Mouse (Mus musculus) hindbrain, embryonic 15.5 days (tissue): ENCODE measurements around the gene Rhbg. TPM values are rescaled to one million over a fixed set of nuclear protein-coding genes. Genes with fewer than 3 reads are reported as not detected.
"Not testable (repeated sequence)": the region's sequence is repeated elsewhere in the genome, so short reads cannot be mapped to it uniquely, and the experiment has no call there.

Experiments used
- ATAC-seq: fragments of 200-750 bp; cut with Nextera tagmentation; 2 replicates; pipeline ENCODE4 v1.8.0; 2017; ENCODE audit warnings: low read depth, moderate number of reproducible peaks, moderate TSS enrichment; ENCODE audit not compliant: low FRiP score
- H3K27ac ChIP-seq: fragments of 300-500 bp; sonication (generic); replicated peaks from 2 replicates; pipeline ENCODE4 v1.5.1; 2015; ENCODE audit warnings: mild to moderate bottlenecking, inconsistent platforms
- H3K27me3 ChIP-seq: fragments of 300-500 bp; sonication (generic); 2 replicates; pipeline ENCODE4 v1.6.1; 2015; ENCODE audit warnings: control low read depth, inconsistent platforms
- H3K36me3 ChIP-seq: fragments of 300-500 bp; sonication (generic); 2 replicates; pipeline ENCODE4 v1.6.1; 2015; ENCODE audit warnings: control low read depth, inconsistent platforms
- H3K4me1 ChIP-seq: fragments of 300-500 bp; sonication (generic); replicated peaks from 2 replicates; pipeline ENCODE4 v1.6.1; 2015; ENCODE audit warnings: control low read depth, inconsistent platforms
- H3K4me2 ChIP-seq: fragments of 300-500 bp; sonication (generic); 2 replicates; pipeline ENCODE4 v1.6.1; 2015; ENCODE audit warnings: moderate library complexity, mild to moderate bottlenecking, inconsistent platforms
- H3K4me3 ChIP-seq: fragments of 300-500 bp; sonication (generic); 2 replicates; pipeline ENCODE4 v1.5.1; 2015; ENCODE audit warnings: mild to moderate bottlenecking, inconsistent platforms
- H3K9ac ChIP-seq: fragments of 300-500 bp; sonication (generic); 2 replicates; pipeline ENCODE4 v1.6.1; 2015; ENCODE audit warnings: inconsistent platforms
- H3K9me3 ChIP-seq: fragments of 300-500 bp; sonication (generic); 2 replicates; pipeline ENCODE4 v1.6.1; 2016; ENCODE audit warnings: control low read depth, inconsistent platforms
- WGBS: fragments of 180-500 bp; shearing (Covaris S2); methylation state at CpG from one replicate; pipeline ENCODE4 v1.1.7; 2015; 5-methylcytosine and 5-hydroxymethylcytosine counted together
- polyA plus RNA-seq: library from polyadenylated mRNA; unstranded; fragments of >200 nt; fragmentation: Nextera tagmentation; extraction: Ambion mirVana; gene quantifications from 2 replicates; pipeline ENCODE4 v1.2.1, GENCODE M21; 2015

Rhbg gene
- polyA plus RNA-seq, 1 experiment from 2014 or later, result 0.60 TPM

DNA sequence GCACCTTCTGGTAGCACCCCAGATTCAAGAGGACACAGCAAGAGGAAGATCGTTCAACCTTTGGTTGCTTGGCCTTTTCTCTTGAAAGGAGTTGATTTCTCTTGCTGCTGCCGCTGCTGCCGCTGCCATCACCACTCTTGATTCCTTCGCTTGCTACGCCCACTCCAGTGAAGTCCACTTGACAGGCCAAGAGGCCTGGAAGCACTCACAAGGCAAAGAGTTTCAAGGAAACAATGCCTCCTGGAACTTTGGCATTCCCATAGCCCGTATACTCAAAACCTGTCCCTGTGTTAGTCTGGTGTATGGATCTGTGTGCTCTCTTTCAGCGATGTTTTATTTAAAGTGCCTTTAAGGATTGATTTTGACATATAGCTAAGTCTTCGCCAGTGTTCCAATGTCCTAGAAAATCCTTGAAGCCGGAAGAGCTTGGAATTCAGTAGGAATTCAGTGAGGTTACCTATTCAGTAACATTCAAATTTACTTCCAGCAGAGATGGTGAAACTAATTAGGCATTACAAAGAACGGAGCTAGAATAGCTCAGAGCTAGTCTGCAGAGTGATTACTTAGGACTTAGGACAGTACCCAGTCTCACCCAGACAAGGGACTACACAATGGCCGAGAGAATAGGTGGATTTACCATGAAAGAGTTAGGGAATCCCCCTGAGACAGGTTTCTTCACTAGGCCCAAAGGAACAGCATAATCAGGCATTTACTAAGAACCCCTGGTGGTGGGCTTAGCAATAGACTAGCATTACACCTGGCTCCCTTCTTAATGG is 26.8 kb upstream of the Rhbg start:
- ATAC-seq, H3K27me3 ChIP-seq, H3K4me2 ChIP-seq, H3K9me3 ChIP-seq, H3K9ac ChIP-seq, H3K4me1 ChIP-seq, H3K4me3 ChIP-seq, H3K36me3 ChIP-seq, H3K27ac ChIP-seq: not testable (repeated sequence)
- 62% methylated on average over 11 of the region's 11 CpGs for WGBS

DNA sequence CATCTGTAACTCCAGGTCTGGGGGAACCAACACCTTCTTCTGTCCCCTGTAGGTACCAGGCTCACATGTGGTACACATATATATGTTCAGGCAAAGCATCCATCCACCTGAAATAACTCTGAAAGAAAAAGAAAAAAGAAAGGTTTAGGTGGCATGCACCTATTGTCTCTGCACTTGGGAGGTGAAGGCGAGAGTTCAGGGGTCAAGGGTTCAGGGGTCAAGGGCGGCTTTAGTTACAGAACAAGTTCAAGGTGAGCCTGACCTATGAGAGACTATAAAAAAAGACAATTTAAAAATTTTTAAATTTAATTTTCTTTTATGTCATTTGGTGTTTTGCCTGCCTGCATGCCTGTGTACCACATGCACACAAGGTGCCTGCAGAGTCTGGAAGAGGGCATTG is 25.5 kb upstream of the Rhbg start:
- no peak overlapping the region for H3K4me2 ChIP-seq
- no peak overlapping the region for H3K4me3 ChIP-seq
- ATAC-seq, result no peak
- H3K4me1 ChIP-seq, result no peaks in the 10 kb centered on the region
- no peaks in the 10 kb centered on the region for H3K27me3 ChIP-seq
- H3K36me3 ChIP-seq, result no peaks in the 10 kb centered on the region
- no peaks in the 10 kb centered on the region for H3K9me3 ChIP-seq
- H3K27ac ChIP-seq, result no peak overlapping the region
- H3K9ac ChIP-seq, result no peak overlapping the region
- 92% methylated on average over 2 of the region's 2 CpGs for WGBS

- Histone ChIP-seq H3K27me3 (no peaks in the 10 kb centered on the region), H3K4me2 (no peak overlapping the region), H3K9me3 (no peaks in the 10 kb centered on the region), H3K4me3 (no peak overlapping the region), H3K9ac (no peak overlapping the region), H3K27ac (no peak overlapping the region), H3K4me1 (no peaks in the 10 kb centered on the region), H3K36me3 (no peaks in the 10 kb centered on the region)
- no peak for ATAC-seq
- 44% methylated on average over 7 of the region's 7 CpGs for WGBS
These were observed 22.1 kb upstream of the Rhbg start for GRCm38 (mm10) chr3:88276529-88277143.

- no peaks in the 10 kb centered on the region for H3K9me3 ChIP-seq
- H3K4me3 ChIP-seq, result no peak overlapping the region
- no peak for ATAC-seq
- no peaks in the 10 kb centered on the region for H3K36me3 ChIP-seq
- no peak overlapping the region for H3K4me2 ChIP-seq
- no peaks in the 10 kb centered on the region for H3K4me1 ChIP-seq
- H3K27ac ChIP-seq, result no peak overlapping the region
- WGBS, result 84% methylated on average over 2 of the region's 2 CpGs
- no peaks in the 10 kb centered on the region for H3K27me3 ChIP-seq
- no peak overlapping the region for H3K9ac ChIP-seq
These were observed 21.6 kb upstream of the Rhbg start for GRCm38 (mm10) chr3:88276121-88276520.

- ATAC-seq, result no peak
- no peaks in the 10 kb centered on the region for H3K9me3 ChIP-seq
- H3K9ac ChIP-seq, result no peak overlapping the region
- WGBS, result 96% methylated on average over 4 of the region's 4 CpGs
- H3K4me3 ChIP-seq, result no peak overlapping the region
- no peaks in the 10 kb centered on the region for H3K4me1 ChIP-seq
- H3K27ac ChIP-seq, result no peak overlapping the region
- no peaks in the 10 kb centered on the region for H3K36me3 ChIP-seq
- no peaks in the 10 kb centered on the region for H3K27me3 ChIP-seq
- no peak overlapping the region for H3K4me2 ChIP-seq
These were observed 19.5 kb upstream of the Rhbg start for GRCm38 (mm10) chr3:88274002-88274401.

- no peak overlapping the region for H3K4me2 ChIP-seq
- no peak overlapping the region for H3K4me3 ChIP-seq
- no peak overlapping the region for H3K27ac ChIP-seq
- no peaks in the 10 kb centered on the region for H3K36me3 ChIP-seq
- no peak for ATAC-seq
- 95% methylated on average over 3 of the region's 3 CpGs for WGBS
- H3K4me1 ChIP-seq, result no peaks in the 10 kb centered on the region
- no peaks in the 10 kb centered on the region for H3K9me3 ChIP-seq
- no peak overlapping the region for H3K9ac ChIP-seq
- H3K27me3 ChIP-seq, result no peaks in the 10 kb centered on the region
These were observed 17.4 kb upstream of the Rhbg start for GRCm38 (mm10) chr3:88271859-88272258.

DNA sequence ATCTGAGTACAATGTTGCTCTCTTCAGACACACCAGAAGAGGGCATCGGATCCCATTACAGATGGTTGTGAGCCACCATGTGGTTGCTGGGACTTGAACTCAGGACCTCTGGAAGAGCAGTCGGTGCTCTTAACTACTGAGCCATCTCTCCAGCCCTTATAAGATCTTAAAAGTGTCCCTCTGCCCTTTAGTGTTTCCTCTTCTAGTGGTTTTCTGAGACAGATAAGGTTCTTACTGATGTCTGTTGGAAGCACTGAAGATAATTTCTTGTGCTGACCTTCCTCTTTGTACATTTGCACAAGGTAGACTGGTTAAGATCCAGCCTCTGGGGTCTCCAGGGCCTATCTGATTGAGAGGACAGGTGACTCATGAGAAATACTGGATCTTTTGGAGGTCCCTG is 16.8 kb upstream of the Rhbg start:
- H3K27me3 ChIP-seq, H3K9me3 ChIP-seq, H3K4me2 ChIP-seq, H3K4me1 ChIP-seq, H3K36me3 ChIP-seq, H3K9ac ChIP-seq, H3K4me3 ChIP-seq, ATAC-seq, H3K27ac ChIP-seq: not testable (repeated sequence)
- WGBS, result 93% methylated on average over 2 of the region's 2 CpGs

GRCm38 (mm10) chr3:88268991-88269390 is 14.5 kb upstream of the Rhbg start:
- 88% methylated on average over 5 of the region's 5 CpGs for WGBS
- ATAC-seq, result no peak
- no peaks in the 10 kb centered on the region for H3K27me3 ChIP-seq
- H3K4me3 ChIP-seq, result no peak overlapping the region
- H3K27ac ChIP-seq, result no peak overlapping the region
- H3K36me3 ChIP-seq, result no peaks in the 10 kb centered on the region
- H3K9ac ChIP-seq, result no peak overlapping the region
- H3K4me1 ChIP-seq, result no peaks in the 10 kb centered on the region
- no peaks in the 10 kb centered on the region for H3K9me3 ChIP-seq
- H3K4me2 ChIP-seq, result no peak overlapping the region

- not testable (repeated sequence) for H3K4me1 ChIP-seq, H3K27me3 ChIP-seq, H3K4me2 ChIP-seq, H3K4me3 ChIP-seq, H3K9ac ChIP-seq, H3K9me3 ChIP-seq, ATAC-seq, H3K27ac ChIP-seq, H3K36me3 ChIP-seq
- 83% methylated on average over 6 of the region's 6 CpGs for WGBS
These were observed 13.5 kb upstream of the Rhbg start for GRCm38 (mm10) chr3:88268014-88268413.

- no peak overlapping the region for H3K9ac ChIP-seq
- ATAC-seq, result no peak
- H3K36me3 ChIP-seq, result no peaks in the 10 kb centered on the region
- H3K4me1 ChIP-seq, result no peaks in the 10 kb centered on the region
- no peaks in the 10 kb centered on the region for H3K9me3 ChIP-seq
- H3K27ac ChIP-seq, result no peak overlapping the region
- H3K4me2 ChIP-seq, result no peak overlapping the region
- H3K4me3 ChIP-seq, result no peak overlapping the region
- WGBS, result 79% methylated on average over 3 of the region's 3 CpGs
- H3K27me3 ChIP-seq, result no peaks in the 10 kb centered on the region
These were observed 7.8 kb upstream of the Rhbg start for GRCm38 (mm10) chr3:88262346-88262745.

GRCm38 (mm10) chr3:88256382-88256781 is 1.9 kb upstream of the Rhbg start:
- H3K9ac ChIP-seq, result no peak overlapping the region
- ATAC-seq, result no peak
- peaks cover 25% of the 10 kb centered on the region for H3K27me3 ChIP-seq
- no peaks in the 10 kb centered on the region for H3K9me3 ChIP-seq
- no peak overlapping the region for H3K27ac ChIP-seq
- H3K36me3 ChIP-seq, result no peaks in the 10 kb centered on the region
- WGBS, result 73% methylated on average over 7 of the region's 7 CpGs
- no peak overlapping the region for H3K4me2 ChIP-seq
- no peak overlapping the region for H3K4me3 ChIP-seq
- H3K4me1 ChIP-seq, result peaks cover 6% of the 10 kb centered on the region

- ATAC-seq, result no peak
- no peaks in the 10 kb centered on the region for H3K36me3 ChIP-seq
- H3K9me3 ChIP-seq, result no peaks in the 10 kb centered on the region
- peaks cover 25% of the 10 kb centered on the region for H3K27me3 ChIP-seq
- H3K4me3 ChIP-seq, result no peak overlapping the region
- H3K9ac ChIP-seq, result no peak overlapping the region
- peaks cover 6% of the 10 kb centered on the region for H3K4me1 ChIP-seq
- no peak overlapping the region for H3K27ac ChIP-seq
- WGBS, result 80% methylated on average over 6 of the region's 6 CpGs
- no peak overlapping the region for H3K4me2 ChIP-seq
These were observed 1.4 kb upstream of the Rhbg start for GRCm38 (mm10) chr3:88255950-88256349.

- H3K4me3 ChIP-seq, result no peak overlapping the region
- H3K36me3 ChIP-seq, result no peaks in the 10 kb centered on the region
- H3K9me3 ChIP-seq, result no peaks in the 10 kb centered on the region
- H3K27me3 ChIP-seq, result peaks cover 25% of the 10 kb centered on the region
- peaks cover 6% of the 10 kb centered on the region for H3K4me1 ChIP-seq
- no peak overlapping the region for H3K27ac ChIP-seq
- ATAC-seq, result no peak
- WGBS, result 62% methylated on average over 6 of the region's 6 CpGs
- no peak overlapping the region for H3K9ac ChIP-seq
- no peak overlapping the region for H3K4me2 ChIP-seq
These were observed 1.8 kb downstream of the Rhbg start for GRCm38 (mm10) chr3:88252739-88253138.
